Mouse (Mus musculus): ENCODE measurements around the gene Ubash3a. TPM values are rescaled to one million over a fixed set of nuclear protein-coding genes. Genes with fewer than 3 reads are reported as not detected.

Ubash3a gene
- polyA plus RNA-seq (2012; rRNA removed): 0.54 and 0.85 TPM in 2 replicates

DNA sequence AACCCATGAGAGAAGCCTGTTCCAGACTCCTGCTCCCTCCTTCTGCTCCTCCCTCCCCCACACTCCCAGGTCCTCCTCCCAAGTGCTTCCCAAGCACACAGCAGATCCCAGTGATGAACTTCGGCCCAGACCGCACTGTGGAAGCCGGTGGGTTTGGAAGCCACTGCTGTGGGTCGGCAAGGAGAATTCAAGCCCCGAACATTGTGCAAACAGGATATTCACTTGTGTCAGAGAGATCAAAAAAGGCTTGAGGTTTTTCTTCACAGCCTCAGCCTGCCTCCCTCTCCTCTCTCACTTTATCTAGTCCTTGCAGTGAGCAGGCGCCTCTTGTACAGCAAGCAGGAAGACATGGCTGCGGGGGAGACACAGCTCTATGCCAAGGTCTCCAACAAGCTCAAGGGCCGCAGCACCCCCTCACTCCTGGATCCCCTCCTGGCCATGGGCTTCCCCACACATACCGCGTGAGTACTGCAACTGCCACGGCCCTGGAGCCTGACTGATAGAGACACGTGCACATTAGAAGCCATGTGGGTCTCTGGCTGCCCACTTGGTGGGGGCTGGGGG is at the start of gene Ubash3a:
Gene Ubash3a (plus strand): TSS at position 103 of the 564 bp plus-strand sequence.
- no peak within 1 kb of the TSS for H3K4me3 ChIP-seq (ENCODE audit: control insufficient read depth, low read depth, low read length)
- H3K4me1 ChIP-seq (ENCODE audit: control insufficient read depth, insufficient read depth, low read length): no peaks in the 10 kb centered on the region
- H3K27ac ChIP-seq (ENCODE audit: control insufficient read depth, insufficient read depth, low read depth, low read length): peak within 1 kb of the TSS; percentile 1; the same call in 1 of the 2 replicates
- H3K36me3 ChIP-seq (ENCODE audit: control insufficient read depth, insufficient read depth, low read length): no peaks in the 10 kb centered on the region
- TF ChIP-seq CTCF (IDR thresholded peaks at IDR 0.05; ENCODE audit: control insufficient read depth, insufficient read depth, insufficient replicate concordance, low read depth, low read length) (no peak), POLR2A (IDR thresholded peaks at IDR 0.05; ENCODE audit: control insufficient read depth, low read depth, low read length) (no peak)
- H3K27me3 ChIP-seq (ENCODE audit: control insufficient read depth, insufficient read depth, low read length): no peaks in the 10 kb centered on the region

DNA sequence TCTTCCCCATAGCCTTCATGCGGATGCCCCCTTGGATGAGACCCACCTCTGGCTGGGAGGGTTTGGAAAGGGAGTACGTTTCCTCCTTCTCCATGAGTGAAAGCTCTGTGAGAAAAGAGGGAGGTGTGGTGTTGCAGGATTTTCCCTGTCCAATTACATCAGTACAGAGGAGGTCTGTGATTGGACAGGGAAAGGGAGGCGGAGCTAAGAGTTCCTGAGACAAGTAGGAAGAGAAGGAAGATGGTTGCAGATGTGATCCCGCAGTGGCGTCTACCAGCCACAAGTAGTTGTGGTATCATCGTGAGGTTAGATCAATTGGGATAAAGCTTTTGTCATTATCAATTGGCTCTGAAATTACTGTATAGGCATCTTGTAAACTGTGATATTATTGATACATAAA is 49.8 kb upstream of the Ubash3a start:
- no peak overlapping the region for H3K27ac ChIP-seq (ENCODE audit: control insufficient read depth, insufficient read depth, low read depth, low read length)
- no peaks in the 10 kb centered on the region for H3K4me1 ChIP-seq (ENCODE audit: control insufficient read depth, insufficient read depth, low read length)
- no peaks in the 10 kb centered on the region for H3K36me3 ChIP-seq (ENCODE audit: control insufficient read depth, insufficient read depth, low read length)
- TF ChIP-seq POLR2A (IDR thresholded peaks at IDR 0.05; ENCODE audit: control insufficient read depth, low read depth, low read length): no peak
- TF ChIP-seq CTCF (IDR thresholded peaks at IDR 0.05; ENCODE audit: control insufficient read depth, insufficient read depth, insufficient replicate concordance, low read depth, low read length): no peak
- no peak overlapping the region for H3K4me3 ChIP-seq (ENCODE audit: control insufficient read depth, low read depth, low read length)
- H3K27me3 ChIP-seq (ENCODE audit: control insufficient read depth, insufficient read depth, low read length): no peaks in the 10 kb centered on the region

DNA sequence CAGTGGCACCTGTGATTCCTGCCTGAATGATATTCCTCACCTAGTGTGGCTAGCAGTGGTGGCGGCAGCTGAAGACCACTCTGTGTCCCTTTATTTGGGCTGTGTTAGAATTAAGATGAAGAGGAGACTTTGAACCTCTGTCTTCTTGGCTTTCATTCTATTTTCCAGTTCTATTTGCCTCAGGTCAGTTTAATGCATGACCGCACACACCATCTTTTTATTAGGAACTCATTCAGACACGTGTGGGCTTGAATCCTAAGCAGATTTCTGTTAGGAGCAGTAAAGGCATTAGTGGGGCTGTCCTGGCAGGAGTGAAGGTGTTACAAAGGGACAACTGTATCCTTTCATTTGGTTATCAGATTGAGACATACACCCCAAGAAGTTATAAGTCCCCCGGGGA is 47.4 kb upstream of the Ubash3a start:
- Histone ChIP-seq H3K4me1 (ENCODE audit: control insufficient read depth, insufficient read depth, low read length) (no peaks in the 10 kb centered on the region), H3K4me3 (ENCODE audit: control insufficient read depth, low read depth, low read length) (no peak overlapping the region), H3K27me3 (ENCODE audit: control insufficient read depth, insufficient read depth, low read length) (no peaks in the 10 kb centered on the region), H3K36me3 (ENCODE audit: control insufficient read depth, insufficient read depth, low read length) (no peaks in the 10 kb centered on the region), H3K27ac (ENCODE audit: control insufficient read depth, insufficient read depth, low read depth, low read length) (no peak overlapping the region)
- no peak for TF ChIP-seq POLR2A (IDR thresholded peaks at IDR 0.05; ENCODE audit: control insufficient read depth, low read depth, low read length)
- TF ChIP-seq CTCF (IDR thresholded peaks at IDR 0.05; ENCODE audit: control insufficient read depth, insufficient read depth, insufficient replicate concordance, low read depth, low read length): no peak

DNA sequence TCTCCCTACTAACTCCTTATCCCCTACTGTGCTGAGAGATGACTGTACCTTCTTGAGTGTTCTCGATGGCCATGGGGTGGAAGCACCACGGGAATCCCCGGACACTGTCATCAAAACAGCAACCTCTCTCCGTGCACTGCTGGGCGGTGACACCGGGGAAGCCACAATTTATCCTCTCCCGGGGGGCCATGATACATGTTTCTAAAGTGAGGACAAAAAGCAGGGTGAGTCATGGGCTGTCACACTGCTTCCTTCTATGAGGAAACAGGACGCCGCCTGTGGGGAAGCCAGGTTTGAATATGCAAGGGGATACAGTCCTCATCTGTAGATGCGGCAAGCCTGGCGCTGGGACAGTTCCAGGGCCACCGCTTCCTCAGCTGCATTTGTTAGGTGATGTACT is 45.1 kb upstream of the Ubash3a start:
- Histone ChIP-seq H3K4me1 (ENCODE audit: control insufficient read depth, insufficient read depth, low read length) (no peaks in the 10 kb centered on the region), H3K27me3 (ENCODE audit: control insufficient read depth, insufficient read depth, low read length) (no peaks in the 10 kb centered on the region), H3K4me3 (ENCODE audit: control insufficient read depth, low read depth, low read length) (no peak overlapping the region), H3K27ac (ENCODE audit: control insufficient read depth, insufficient read depth, low read depth, low read length) (no peak overlapping the region), H3K36me3 (ENCODE audit: control insufficient read depth, insufficient read depth, low read length) (no peaks in the 10 kb centered on the region)
- TF ChIP-seq POLR2A (IDR thresholded peaks at IDR 0.05; ENCODE audit: control insufficient read depth, low read depth, low read length) (no peak), CTCF (IDR thresholded peaks at IDR 0.05; ENCODE audit: control insufficient read depth, insufficient read depth, insufficient replicate concordance, low read depth, low read length) (no peak)

DNA sequence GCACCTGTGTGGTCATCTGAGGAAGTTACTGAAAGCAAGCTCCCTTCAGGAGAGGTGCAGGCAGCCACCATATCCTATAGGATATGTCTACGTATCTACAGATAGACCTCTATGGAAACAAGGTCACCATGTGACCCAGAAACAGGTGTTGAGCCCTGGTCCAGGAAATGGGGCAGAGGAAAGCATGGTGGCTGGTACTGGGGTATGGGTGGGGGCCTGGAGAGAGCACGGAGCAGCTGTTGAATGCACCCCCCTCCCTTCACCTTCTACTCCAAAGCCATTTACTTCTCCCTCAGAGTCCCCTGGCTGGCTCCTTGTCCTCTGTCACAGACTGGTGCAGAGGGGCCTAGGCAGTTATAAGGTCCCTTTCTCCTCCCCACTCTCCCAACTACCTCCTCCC is 43.9 kb upstream of the Ubash3a start:
- H3K27me3 ChIP-seq (ENCODE audit: control insufficient read depth, insufficient read depth, low read length): no peaks in the 10 kb centered on the region
- no peaks in the 10 kb centered on the region for H3K4me1 ChIP-seq (ENCODE audit: control insufficient read depth, insufficient read depth, low read length)
- no peak for TF ChIP-seq CTCF (IDR thresholded peaks at IDR 0.05; ENCODE audit: control insufficient read depth, insufficient read depth, insufficient replicate concordance, low read depth, low read length)
- TF ChIP-seq POLR2A (IDR thresholded peaks at IDR 0.05; ENCODE audit: control insufficient read depth, low read depth, low read length): no peak
- no peak overlapping the region for H3K4me3 ChIP-seq (ENCODE audit: control insufficient read depth, low read depth, low read length)
- no peaks in the 10 kb centered on the region for H3K36me3 ChIP-seq (ENCODE audit: control insufficient read depth, insufficient read depth, low read length)
- no peak overlapping the region for H3K27ac ChIP-seq (ENCODE audit: control insufficient read depth, insufficient read depth, low read depth, low read length)

DNA sequence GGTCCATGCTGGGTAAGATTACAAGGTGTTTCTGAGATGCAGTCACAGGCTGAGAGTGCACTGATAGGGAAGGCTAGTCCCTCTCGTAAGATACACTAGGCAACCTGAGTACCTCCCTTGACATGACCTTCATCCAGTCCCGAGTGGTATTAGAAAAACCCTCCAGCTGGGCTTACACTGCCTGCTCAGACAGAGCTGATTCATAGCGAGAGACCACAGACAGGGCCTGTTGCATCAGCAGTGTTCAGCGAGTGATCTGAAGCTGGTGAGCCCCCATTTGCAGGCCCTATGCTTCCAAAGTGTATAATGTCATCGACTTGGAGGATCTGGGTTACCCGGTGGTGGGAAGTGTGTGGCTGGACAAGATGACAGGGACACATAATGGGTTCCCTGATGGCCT is 42.5 kb upstream of the Ubash3a start, which contains the start of gene Tff1:
Gene Tff1 (minus strand): TSS at position 151 of the 400 bp plus-strand sequence.
- TF ChIP-seq CTCF (IDR thresholded peaks at IDR 0.05; ENCODE audit: control insufficient read depth, insufficient read depth, insufficient replicate concordance, low read depth, low read length) (no peak), POLR2A (IDR thresholded peaks at IDR 0.05; ENCODE audit: control insufficient read depth, low read depth, low read length) (no peak)

DNA sequence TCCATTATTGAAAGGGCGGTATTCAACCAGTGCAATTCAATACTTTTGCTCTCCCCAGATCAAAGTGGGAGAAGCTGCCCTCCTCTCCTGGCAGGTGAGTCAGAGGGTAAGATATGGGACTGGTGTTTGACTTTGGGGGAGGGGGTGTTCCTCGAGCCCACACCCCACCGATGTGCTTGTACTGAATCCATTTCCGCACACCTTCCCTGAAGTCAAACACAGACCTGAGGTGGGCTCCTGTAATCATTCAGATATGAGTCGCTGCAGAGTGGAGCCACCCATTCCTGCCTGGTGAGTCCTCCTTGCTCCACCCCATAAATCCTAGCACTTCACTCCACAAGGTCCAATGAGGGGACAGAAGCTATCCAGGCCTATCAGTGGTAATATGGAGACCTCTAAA is 37.9 kb upstream of the Ubash3a start:
- H3K27me3 ChIP-seq (ENCODE audit: control insufficient read depth, insufficient read depth, low read length): no peaks in the 10 kb centered on the region
- H3K27ac ChIP-seq (ENCODE audit: control insufficient read depth, insufficient read depth, low read depth, low read length): no peak overlapping the region
- TF ChIP-seq CTCF (IDR thresholded peaks at IDR 0.05; ENCODE audit: control insufficient read depth, insufficient read depth, insufficient replicate concordance, low read depth, low read length) (no peak), POLR2A (IDR thresholded peaks at IDR 0.05; ENCODE audit: control insufficient read depth, low read depth, low read length) (no peak)
- H3K36me3 ChIP-seq (ENCODE audit: control insufficient read depth, insufficient read depth, low read length): no peaks in the 10 kb centered on the region
- no peak overlapping the region for H3K4me3 ChIP-seq (ENCODE audit: control insufficient read depth, low read depth, low read length)
- no peaks in the 10 kb centered on the region for H3K4me1 ChIP-seq (ENCODE audit: control insufficient read depth, insufficient read depth, low read length)

More for the DNA sequence above, 42.5 kb upstream of the Ubash3a start, which contains the start of gene Tff1:
- no peak within 1 kb of the TSS for H3K27ac ChIP-seq (ENCODE audit: control insufficient read depth, insufficient read depth, low read depth, low read length)
- H3K27me3 ChIP-seq (ENCODE audit: control insufficient read depth, insufficient read depth, low read length): no peaks in the 10 kb centered on the region
- no peaks in the 10 kb centered on the region for H3K36me3 ChIP-seq (ENCODE audit: control insufficient read depth, insufficient read depth, low read length)
- H3K4me3 ChIP-seq (ENCODE audit: control insufficient read depth, low read depth, low read length): no peak within 1 kb of the TSS
- H3K4me1 ChIP-seq (ENCODE audit: control insufficient read depth, insufficient read depth, low read length): no peaks in the 10 kb centered on the region

Data from testis, adult 2 months (tissue).